Mouse (Mus musculus) thymus, adult 2 months (tissue): ENCODE measurements around the gene 1500009C09Rik. TPM values are rescaled to one million over a fixed set of nuclear protein-coding genes. Genes with fewer than 3 reads are reported as not detected.

Source experiments
- DNase-seq: peaks from one replicate; pipeline ENCODE4 v3.0.0; 2021
- H3K27ac ChIP-seq: fragments of 200-500 bp; 2 replicates; pipeline ENCODE4 v1.5.1; 2012; ENCODE audit warnings: low read length, control low read depth; ENCODE audit not compliant: control insufficient read depth, insufficient read depth
- H3K27me3 ChIP-seq: fragments of 200-500 bp; 2 replicates; pipeline ENCODE4 v1.6.1; 2012; ENCODE audit warnings: mild to moderate bottlenecking, low read length, moderate library complexity, mixed read lengths; ENCODE audit not compliant: control insufficient read depth, insufficient read depth
- H3K36me3 ChIP-seq: fragments of 200-500 bp; 2 replicates; pipeline ENCODE4 v1.6.1; 2012; ENCODE audit warnings: mild to moderate bottlenecking, low read length, moderate library complexity; ENCODE audit not compliant: control insufficient read depth, insufficient read depth
- H3K4me1 ChIP-seq: fragments of 200-500 bp; replicated peaks from 2 replicates; pipeline ENCODE4 v1.6.1; 2012; ENCODE audit warnings: low read length; ENCODE audit not compliant: control insufficient read depth, insufficient read depth
- H3K4me3 ChIP-seq: fragments of 200-500 bp; 2 replicates; pipeline ENCODE4 v1.5.1; 2012; ENCODE audit warnings: mild to moderate bottlenecking, low read length, control low read depth, moderate library complexity; ENCODE audit not compliant: control insufficient read depth, insufficient read depth
- CTCF ChIP-seq: fragments of 200-500 bp; IDR thresholded peaks from 2 replicates; pipeline ENCODE4 v1.5.1; 2012; ENCODE audit warnings: mild to moderate bottlenecking, control low read depth, low read length, moderate library complexity, borderline replicate concordance; ENCODE audit not compliant: control insufficient read depth, poor library complexity, insufficient read depth; ENCODE audit errors: extremely low read depth
- POLR2A ChIP-seq: fragments of 200-500 bp; IDR thresholded peaks from 2 replicates; pipeline ENCODE4 v1.6.1; 2012; ENCODE audit warnings: mild to moderate bottlenecking, low read length, control low read depth, moderate library complexity; ENCODE audit not compliant: control insufficient read depth, poor library complexity, insufficient read depth; ENCODE audit errors: extremely low read depth
- WGBS: fragments of 180-500 bp; shearing (Covaris S2); methylation state at CpG from one replicate; pipeline ENCODE4 v1.1.7; 2018; 5-methylcytosine and 5-hydroxymethylcytosine counted together
- polyA plus RNA-seq: library from polyadenylated mRNA; depleted of rRNA; stranded (reverse); fragments of >200 nt; gene quantifications from 2 replicates; pipeline ENCODE4 v1.2.3, GENCODE M21; 2012

1500009C09Rik gene
- polyA plus RNA-seq, 1 experiment: 0.24 TPM

- H3K27me3 ChIP-seq: peaks cover 10% of the 10 kb centered on the region; the same call in 1 of the 2 replicates
- TF ChIP-seq CTCF (no peak), POLR2A (no peak)
- no peak for DNase-seq
- under 1% methylated on average over 34 of the region's 34 CpGs for WGBS
- H3K27ac ChIP-seq: no peak within 1 kb of the TSS
- H3K4me3 ChIP-seq: no peak within 1 kb of the TSS
- peaks cover 7% of the 10 kb centered on the region; the same call in 1 of the 2 replicates for H3K4me1 ChIP-seq
- H3K36me3 ChIP-seq: no peaks in the 10 kb centered on the region
Measured at GRCm38 (mm10) chr15:82212752-82213063, 39.5 kb upstream of the 1500009C09Rik start, which contains the start of gene Shisa8. TSS of gene Shisa8 (minus strand) at chr15:82212815.

DNA sequence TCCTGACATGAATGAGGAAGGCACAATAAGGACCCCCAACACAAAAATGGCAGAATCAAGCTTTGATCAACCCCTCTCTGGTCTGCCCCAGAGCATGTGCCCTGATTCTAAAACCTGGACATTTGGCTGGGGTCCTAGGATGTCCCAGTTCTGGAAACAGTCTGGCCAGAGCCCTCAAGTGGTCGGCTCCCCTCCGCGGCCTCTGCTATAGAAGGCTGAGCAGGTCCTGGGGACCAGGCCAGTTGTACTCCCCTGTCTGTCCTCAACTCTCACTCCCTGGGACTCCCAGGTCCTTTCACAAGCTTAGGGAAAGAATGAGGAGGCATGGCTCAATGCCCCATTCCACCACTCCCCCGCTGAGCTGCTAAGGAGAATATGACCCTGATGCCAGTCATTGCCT lies 39.0 kb upstream of the 1500009C09Rik start:
- H3K27me3 ChIP-seq: peaks cover 10% of the 10 kb centered on the region; the same call in 1 of the 2 replicates
- 91% methylated on average over 4 of the region's 4 CpGs for WGBS
- DNase-seq: no peak

GRCm38 (mm10) chr15:82215332-82216046 lies 36.7 kb upstream of the 1500009C09Rik start:
- no peak for DNase-seq
- Histone ChIP-seq H3K4me1 (peaks cover 14% of the 10 kb centered on the region), H3K27me3 (peaks cover 8% of the 10 kb centered on the region; the same call in 1 of the 2 replicates), H3K27ac (no peak overlapping the region), H3K36me3 (no peaks in the 10 kb centered on the region), H3K4me3 (no peak overlapping the region)
- WGBS: 78% methylated on average over 11 of the region's 11 CpGs
- TF ChIP-seq POLR2A: no peak
- no peak for TF ChIP-seq CTCF

More for the DNA sequence above, 39.0 kb upstream of the 1500009C09Rik start:
- Histone ChIP-seq H3K4me1 (peaks cover 7% of the 10 kb centered on the region; the same call in 1 of the 2 replicates), H3K36me3 (no peaks in the 10 kb centered on the region), H3K27ac (no peak overlapping the region), H3K4me3 (no peak overlapping the region)
- TF ChIP-seq CTCF (no peak), POLR2A (no peak)

DNA sequence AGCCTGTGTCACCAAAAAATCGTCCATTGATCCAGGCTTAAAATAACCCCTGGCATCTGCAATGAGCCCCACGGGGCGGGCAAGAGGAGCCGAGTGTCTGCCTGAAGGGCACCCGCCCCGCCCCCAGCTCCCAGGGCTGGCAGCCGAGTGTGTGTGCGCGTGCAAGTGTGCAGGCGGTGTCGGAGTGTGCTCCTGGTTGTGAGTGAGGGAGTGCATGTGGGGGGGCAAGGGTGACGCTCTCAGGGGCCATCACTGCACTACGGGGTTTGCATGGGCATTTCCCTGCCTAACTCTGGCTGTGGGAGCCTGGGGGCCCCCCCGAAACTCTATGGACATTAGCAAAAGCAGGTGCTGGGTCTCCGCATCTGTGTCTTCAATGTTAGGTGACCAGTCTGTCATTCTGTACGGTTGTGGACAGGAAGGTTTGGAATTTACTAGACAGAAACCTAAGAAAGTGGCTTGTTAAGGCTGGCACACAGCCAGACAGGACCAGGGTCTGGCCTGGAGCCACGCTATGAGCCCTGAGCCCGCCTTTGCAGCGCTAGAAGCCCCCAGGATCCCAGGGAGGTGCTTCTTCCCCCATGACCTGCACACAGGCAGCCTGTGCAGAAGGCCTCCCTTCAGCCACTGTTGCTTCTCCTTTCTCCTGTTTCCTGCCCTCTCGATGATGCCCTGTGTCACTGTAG lies 35.9 kb upstream of the 1500009C09Rik start:
- no peak for DNase-seq
- Histone ChIP-seq H3K27me3 (peaks cover 3% of the 10 kb centered on the region; the same call in 1 of the 2 replicates), H3K4me1 (peaks cover 14% of the 10 kb centered on the region), H3K27ac (no peak overlapping the region), H3K4me3 (no peak overlapping the region), H3K36me3 (no peaks in the 10 kb centered on the region)
- TF ChIP-seq POLR2A (no peak), CTCF (no peak)
- 80% methylated on average over 20 of the region's 20 CpGs for WGBS

- 83% methylated on average over 7 of the region's 7 CpGs for WGBS
- Histone ChIP-seq H3K27ac (no peak overlapping the region), H3K4me3 (no peak overlapping the region), H3K36me3 (no peaks in the 10 kb centered on the region), H3K4me1 (peaks cover 10% of the 10 kb centered on the region), H3K27me3 (peaks cover 3% of the 10 kb centered on the region; the same call in 1 of the 2 replicates)
- TF ChIP-seq CTCF (no peak), POLR2A (no peak)
- no peak for DNase-seq
Measured at GRCm38 (mm10) chr15:82217039-82217438, 35.2 kb upstream of the 1500009C09Rik start.

- no peak for DNase-seq
- peaks cover 7% of the 10 kb centered on the region for H3K4me1 ChIP-seq
- H3K4me3 ChIP-seq: no peak overlapping the region
- TF ChIP-seq POLR2A (no peak), CTCF (no peak)
- no peaks in the 10 kb centered on the region for H3K36me3 ChIP-seq
- 87% methylated on average over 9 of the region's 9 CpGs for WGBS
- H3K27ac ChIP-seq: no peak overlapping the region
- no peaks in the 10 kb centered on the region; the same call in 1 of the 2 replicates for H3K27me3 ChIP-seq
Measured at GRCm38 (mm10) chr15:82217980-82218379, 34.2 kb upstream of the 1500009C09Rik start.
